Mouse (Mus musculus) natural killer cell, adult 2 months (primary cell): ENCODE results near the gene Zfp715.
"Not testable (repeated sequence)": the region's sequence is repeated elsewhere in the genome, so short reads cannot be mapped to it uniquely, and the experiment has no call there.

ENCODE experiments used
- DNase-seq, 2 experiments: peaks; one replicate each; pipeline ENCODE4 v3.0.0; 2022; ENCODE audit warnings: low spot score in 2 of 2

The Zfp715 gene

DNA sequence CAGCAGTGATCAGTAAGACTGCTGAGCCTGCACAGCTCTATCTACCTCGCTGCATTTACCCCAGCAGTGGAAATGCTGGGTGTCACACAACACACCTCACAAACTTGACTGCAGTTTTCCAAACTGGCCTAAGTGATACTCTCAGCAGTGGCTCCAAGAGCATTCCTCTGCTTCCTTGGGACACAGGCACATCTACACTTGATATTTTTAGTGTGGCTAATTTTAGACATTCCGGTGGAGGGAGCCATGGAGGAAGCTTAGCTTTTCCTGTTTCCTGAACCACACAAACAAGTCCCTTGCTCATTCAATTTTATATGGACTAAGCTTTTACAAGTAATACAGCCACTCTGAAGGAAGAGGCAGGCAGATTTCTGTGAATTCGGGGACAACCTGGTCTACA lies 7.9 kb downstream of the Zfp715 start:
- no peak for DNase-seq

DNA sequence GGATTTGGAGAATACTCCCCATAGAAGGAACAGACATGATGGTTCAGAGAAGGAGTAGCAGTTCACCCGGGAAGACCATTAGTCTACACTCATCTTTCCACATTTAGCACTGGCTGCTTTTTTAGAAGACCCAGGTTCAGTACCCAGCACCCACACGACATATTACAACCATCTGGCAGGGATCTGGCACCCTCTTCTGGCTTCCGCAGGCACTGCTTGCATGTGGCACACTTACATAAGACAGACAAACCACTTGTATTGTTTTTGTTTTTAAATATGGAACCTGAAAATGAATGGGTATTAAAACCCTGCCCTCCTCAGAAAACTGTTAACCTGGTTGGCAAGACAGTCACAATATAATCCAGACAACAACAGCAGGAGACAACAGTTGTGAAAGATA lies 21.6 kb downstream of the Zfp715 start:
- no peak for DNase-seq

DNA sequence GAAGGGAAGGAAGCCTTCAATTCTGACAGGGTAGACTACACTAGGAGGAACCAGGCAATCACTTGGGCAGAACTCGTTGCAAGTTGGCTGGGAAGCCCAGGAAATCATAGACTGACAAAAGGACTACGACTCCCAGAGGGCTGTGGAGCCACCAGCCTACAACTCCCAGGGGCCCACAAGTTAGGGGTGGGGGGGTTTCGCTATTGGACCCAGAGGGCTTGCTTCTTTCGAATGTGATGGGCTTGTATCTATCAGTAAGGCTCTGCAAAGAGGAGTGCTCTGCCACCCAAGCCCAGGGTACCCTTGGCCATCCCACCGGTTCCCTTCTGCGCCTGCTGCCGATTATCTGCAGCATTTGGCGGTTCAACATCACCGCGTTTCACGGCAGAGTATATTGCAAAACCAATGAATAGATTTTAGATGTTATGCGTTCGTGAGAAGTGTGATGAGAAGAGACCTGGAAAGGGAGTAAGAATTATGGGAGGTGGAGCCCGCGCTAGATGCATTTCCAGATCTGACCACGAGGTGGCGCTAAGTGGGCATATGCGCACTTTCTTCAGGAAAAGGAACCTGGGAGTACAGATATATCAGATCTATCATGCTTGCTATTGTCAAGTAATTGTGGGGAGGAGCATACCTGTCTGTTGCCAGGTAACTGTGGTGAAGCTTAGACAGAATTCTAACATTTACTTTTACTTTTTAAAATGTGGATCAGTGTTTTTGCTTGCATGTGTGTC lies 30.1 kb downstream of the Zfp715 start:
- peak; percentile 35 to 55 for DNase-seq

DNA sequence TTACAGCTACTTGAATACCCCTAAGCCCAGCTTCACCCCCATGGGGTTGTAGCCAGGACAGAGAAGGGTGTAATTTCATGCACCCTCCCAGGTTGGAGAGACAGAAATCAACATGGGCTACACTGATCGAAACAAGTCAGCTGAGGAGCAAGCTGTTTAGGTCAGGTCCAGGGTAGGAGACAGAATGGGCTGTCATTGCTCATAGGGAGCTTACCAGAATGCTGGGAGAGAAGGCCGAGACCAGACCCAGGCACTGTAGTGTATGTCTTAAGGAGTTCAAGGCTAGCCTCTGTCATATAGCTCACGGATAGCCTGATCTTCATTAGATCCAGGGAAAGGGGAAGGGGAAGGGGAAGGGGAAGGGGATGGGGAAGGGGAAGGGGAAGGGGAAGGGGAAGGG lies 30.6 kb downstream of the Zfp715 start:
- no peak for DNase-seq

DNA sequence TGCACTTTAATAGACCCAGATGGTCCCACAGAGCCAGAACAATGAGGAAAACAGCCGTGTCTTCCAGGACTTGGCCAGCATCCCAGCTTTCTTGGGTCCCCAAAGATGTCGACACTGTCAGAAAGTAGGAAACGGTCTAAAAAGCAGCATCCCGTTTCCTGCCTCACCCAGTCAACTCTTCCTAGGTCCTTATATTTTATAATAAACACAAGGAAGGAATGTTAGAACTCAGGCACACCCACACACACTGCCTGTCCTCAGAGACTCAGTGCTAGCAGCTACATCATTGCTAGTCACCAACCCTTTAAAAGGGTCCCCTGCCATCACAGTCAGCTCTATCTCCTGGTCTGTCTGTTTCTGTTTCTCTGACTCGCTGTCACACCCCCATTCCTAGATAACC lies 35.7 kb downstream of the Zfp715 start:
- no peak for DNase-seq

DNA sequence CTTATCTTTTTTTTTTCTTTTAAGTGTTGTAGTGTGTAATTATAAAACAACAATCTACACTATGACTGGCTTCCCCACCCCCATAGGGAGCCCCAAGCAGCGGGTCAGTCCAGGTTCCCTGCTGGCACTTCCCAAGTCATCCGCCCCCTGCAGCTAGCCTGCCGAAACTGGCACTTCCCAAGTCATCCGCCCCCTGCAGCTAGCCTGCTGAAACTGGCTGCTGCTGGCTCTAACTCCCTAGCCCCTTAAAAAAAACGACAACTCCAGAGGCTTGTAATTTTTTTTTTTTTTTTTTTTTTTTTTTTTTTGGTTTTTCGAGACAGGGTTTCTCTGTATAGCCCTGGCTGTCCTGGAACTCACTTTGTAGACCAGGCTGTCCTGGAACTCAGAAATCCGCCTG lies 36.9 kb downstream of the Zfp715 start:
- not testable (repeated sequence) for DNase-seq

DNA sequence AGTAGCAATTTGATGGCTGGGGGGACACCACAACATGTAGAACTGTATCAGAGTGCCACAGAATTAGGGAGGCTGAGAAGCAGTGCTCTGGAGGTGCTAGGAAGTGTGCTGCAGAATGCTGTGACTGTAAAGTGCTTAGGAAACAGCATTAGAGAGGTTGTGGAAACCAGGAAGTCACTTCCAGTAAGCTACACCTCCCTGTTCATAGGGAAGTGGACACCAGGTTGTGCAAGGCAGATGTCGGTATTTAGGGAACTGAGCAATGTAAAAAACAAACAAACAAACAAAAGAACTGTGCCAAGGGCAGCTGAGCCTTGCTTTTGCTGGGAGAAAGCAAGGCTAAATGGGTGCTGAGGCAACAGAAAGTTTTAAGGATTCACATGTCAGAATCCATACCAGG lies 39.6 kb downstream of the Zfp715 start:
- no peak for DNase-seq

DNA sequence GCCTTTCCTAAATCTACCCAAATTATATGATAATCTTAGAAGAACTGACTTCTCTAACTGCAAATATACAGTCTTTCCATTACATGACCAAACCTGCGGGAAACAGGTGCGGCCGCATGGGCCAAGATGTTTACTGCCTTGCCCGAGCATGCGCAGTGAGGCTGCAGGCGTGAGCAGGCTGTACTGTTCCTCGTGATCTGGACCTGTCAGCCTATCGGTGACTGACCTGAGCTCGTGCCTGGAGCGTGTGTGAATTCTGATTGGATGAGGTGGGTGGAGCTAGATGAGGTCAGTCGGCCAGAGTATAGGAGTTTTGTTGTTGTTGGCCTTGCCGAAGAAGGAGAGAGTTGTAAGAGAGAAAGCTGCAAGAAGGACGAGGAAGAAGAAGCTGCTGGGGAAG lies 45.7 kb downstream of the Zfp715 start:
- not testable (repeated sequence) for DNase-seq

DNA sequence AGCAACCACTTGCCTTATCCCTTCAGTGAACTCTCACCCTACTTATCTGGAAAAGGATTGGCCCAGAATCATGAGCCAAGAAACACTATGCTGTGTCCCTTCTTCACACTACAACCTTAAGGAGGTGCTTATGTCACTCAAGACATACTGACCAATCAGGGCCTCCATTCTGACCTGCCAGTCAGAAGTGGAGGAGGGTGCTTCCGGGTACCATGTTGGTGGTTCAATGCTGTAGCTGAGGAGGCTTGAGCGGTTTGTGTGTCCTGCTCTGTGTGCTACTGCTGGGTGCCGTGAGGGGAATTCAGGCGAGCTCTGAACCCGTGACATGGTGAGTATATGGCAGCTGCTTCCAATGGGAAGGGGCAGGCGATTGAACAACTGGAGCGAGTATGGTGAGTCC lies 59.6 kb downstream of the Zfp715 start:
- no peak for DNase-seq

DNA sequence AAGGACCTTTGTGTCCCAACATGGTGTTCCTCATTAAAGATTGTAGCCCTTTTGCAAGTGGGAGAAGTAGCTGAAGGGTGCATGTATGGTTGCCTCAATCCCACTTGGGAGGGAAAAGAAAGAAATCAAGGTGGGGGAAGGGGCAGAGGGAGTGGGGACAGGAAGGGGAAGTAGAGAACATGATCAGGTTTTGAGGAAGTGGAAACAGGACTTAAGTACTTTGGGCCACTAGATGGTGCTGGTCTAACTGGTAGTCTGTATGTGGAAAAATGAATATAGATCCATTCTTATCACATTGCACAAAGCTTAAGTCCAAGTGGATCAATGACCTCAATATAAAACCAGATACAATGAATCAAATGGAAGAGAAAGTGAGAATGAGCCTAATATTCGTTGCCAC lies 62.4 kb downstream of the Zfp715 start:
- DNase-seq: not testable (repeated sequence)
